Mouse (Mus musculus): ENCODE results near the gene Vmn2r59. TPM values are rescaled to one million over a fixed set of nuclear protein-coding genes. Genes with fewer than 3 reads are reported as not detected.
"Not testable (repeated sequence)": the region's sequence is repeated elsewhere in the genome, so short reads cannot be mapped to it uniquely, and the experiment has no call there.

Gene Vmn2r59
- not detected for total RNA-seq (2021)

DNA sequence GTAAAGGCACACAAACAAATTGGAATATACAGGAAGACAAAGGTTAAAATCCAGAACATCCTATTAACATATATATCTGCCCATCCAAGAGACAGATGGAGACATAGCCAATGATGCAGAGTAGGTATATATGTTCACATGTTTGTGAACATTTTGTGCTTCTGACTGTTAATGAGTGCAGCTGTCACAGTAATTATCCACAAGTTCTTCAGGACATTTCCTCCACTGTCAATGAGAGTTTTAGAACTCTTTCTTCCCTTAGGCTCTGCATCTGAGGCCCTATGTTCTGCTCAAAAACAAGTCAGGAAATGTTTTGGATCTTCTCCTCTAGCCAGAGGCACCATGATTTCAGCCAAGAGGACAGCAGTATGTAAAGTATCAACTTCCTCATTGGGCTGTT lies at the start of gene Vmn2r59:
Gene Vmn2r59 (minus strand): TSS at position 101 of the 400 bp plus-strand sequence.
- no peak for DNase-seq

DNA sequence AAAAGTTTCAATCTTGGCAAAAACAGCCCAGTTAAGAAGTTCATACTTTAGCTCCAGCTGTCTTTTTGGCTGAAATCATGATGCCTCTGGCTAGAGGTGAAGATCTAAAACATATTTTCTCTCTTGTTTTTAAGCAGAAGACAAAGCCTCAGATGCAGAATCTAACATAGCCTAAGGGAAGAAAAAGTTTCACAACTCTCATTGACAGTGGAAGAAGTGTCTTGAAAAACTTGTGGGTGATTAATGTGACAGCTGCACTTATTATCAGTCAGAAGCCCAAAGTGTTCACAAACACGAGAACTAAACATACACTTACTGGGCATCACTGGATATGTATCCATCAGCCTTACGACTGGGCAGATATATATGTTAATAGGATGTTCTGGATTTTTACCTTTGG lies 48.6 kb upstream of the Vmn2r59 start, which contains the start of gene Vmn2r60:
Gene Vmn2r60 (plus strand): TSS at position 301 of the 400 bp plus-strand sequence.
- intact Hi-C loops (cut with DNase I), result no loop called here
- no peak for DNase-seq

More for the DNA sequence above, at the start of gene Vmn2r59:
- intact Hi-C loops (cut with DNase I), result no loop called here

DNA sequence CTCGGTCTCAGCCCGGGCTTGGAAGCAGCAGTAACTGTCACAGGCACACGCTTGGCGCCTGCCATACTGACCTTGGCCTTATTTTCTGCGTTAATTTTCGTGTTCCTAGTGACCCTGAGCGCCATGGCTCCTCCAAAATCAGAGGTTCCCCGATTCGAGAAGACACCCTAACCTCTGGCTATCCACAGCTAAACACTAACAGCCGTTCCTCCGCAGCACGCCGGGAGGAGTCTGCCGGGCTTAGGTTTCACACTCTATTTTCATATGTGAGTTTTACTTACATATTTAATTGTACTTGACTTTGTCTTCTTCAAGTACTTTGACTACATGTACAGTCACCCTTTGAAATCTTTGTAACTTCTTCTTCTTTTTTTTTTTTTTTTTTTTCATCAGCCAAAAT lies 48.2 kb upstream of the Vmn2r59 start:
- intact Hi-C loops (cut with DNase I); DNase-seq: not testable (repeated sequence)

Other genes starting within 250 kb of the Vmn2r59 start
- gene Vmn2r58, start 186.3 kb downstream of the Vmn2r59 start, total RNA-seq (2021), result not detected
- gene Vmn2r60, start 48.7 kb upstream of the Vmn2r59 start, total RNA-seq (2021), result under 1 TPM in 1 of 2 experiments, not detected in 1; 0.03 TPM
- gene Vmn2r61, start 201.0 kb upstream of the Vmn2r59 start, total RNA-seq (2021), result not detected

All from heart, postnatal 36 days (tissue).